ENCODE assay signal across 9 mouse cellular contexts in genomic region chr4:138972139-138972826, GRCm38 (mm10). TPM values are rescaled to one million over a fixed set of nuclear protein-coding genes. Genes with fewer than 3 reads are reported as not detected.
A peak's percentile ranks its signal among the peaks of the same experiment; 100 is the strongest.
DNase-seq lines count a peak whose midpoint lies in the region; ATAC-seq and TF ChIP-seq lines count a peak whose summit lies in the region.
"Had no signal": no experiment of that assay in that cellular context is flagged by ENCODE, and none has a peak within 500 bp of the region (broad histone marks: within the 10 kb centered on the region; RNA-seq: fewer than 3 reads in every experiment).

No protein-coding gene starts in this region.

- 0 out of 2 replicates have a peak, but pooled peaks cover 9% of the 10 kb centered on the region for H3K27me3 ChIP-seq in embryonic facial prominence, embryonic 10.5 days (replicated peaks; ENCODE audit: low read depth, poor library complexity, severe bottlenecking)
- H3K27me3 ChIP-seq in kidney, adult 2 months (replicated peaks; ENCODE audit: control insufficient read depth, insufficient read depth, low read length), result no peaks in the 10 kb centered on the region
- no peaks in the 10 kb centered on the region for H3K27me3 ChIP-seq in liver, embryonic 15.5 days
- H3K27me3 ChIP-seq in neural tube, embryonic 11.5 days (ENCODE audit: control insufficient read depth, insufficient read depth, low read length), result no peaks in the 10 kb centered on the region

- peaks cover 22% of the 10 kb centered on the region for H3K4me1 ChIP-seq in embryonic facial prominence, embryonic 10.5 days
- peaks cover 38% of the 10 kb centered on the region for H3K4me1 ChIP-seq in kidney, adult 2 months (ENCODE audit: control insufficient read depth, insufficient read depth, low read length)
- H3K4me1 ChIP-seq in liver, embryonic 15.5 days (replicated peaks), result peaks cover 49% of the 10 kb centered on the region
- H3K4me1 ChIP-seq in neural tube, embryonic 11.5 days (ENCODE audit: control insufficient read depth, insufficient read depth, low read length), result peaks cover 5% of the 10 kb centered on the region

- peak overlapping the region; percentile 79 for H3K9ac ChIP-seq in liver, embryonic 15.5 days
- H3K9ac ChIP-seq in neural tube, embryonic 11.5 days (ENCODE audit: low read length), result peak overlapping the region; percentile 69

- H3K36me3 ChIP-seq in embryonic facial prominence, embryonic 10.5 days (replicated peaks), result no peaks in the 10 kb centered on the region
- H3K36me3 ChIP-seq in kidney, adult 2 months (ENCODE audit: control insufficient read depth, insufficient read depth, low read length), result no peaks in the 10 kb centered on the region
- H3K36me3 ChIP-seq in liver, embryonic 15.5 days (replicated peaks), result no peaks in the 10 kb centered on the region
- no peaks in the 10 kb centered on the region for H3K36me3 ChIP-seq in neural tube, embryonic 11.5 days (ENCODE audit: control insufficient read depth, insufficient read depth, low read length)

- 21% methylated on average over 20 of the region's 20 CpGs for WGBS in embryonic facial prominence, embryonic 10.5 days
- WGBS in kidney, adult 2 months, result 8% methylated on average over 20 of the region's 20 CpGs
- WGBS in liver, embryonic 15.5 days (ENCODE audit: insufficient replicate concordance), result 13% methylated on average over 20 of the region's 20 CpGs
- 23% methylated on average over 20 of the region's 20 CpGs for WGBS in neural tube, embryonic 11.5 days

- H3K27ac ChIP-seq in embryonic facial prominence, embryonic 10.5 days (replicated peaks), result peak overlapping the region; percentile 90
- H3K27ac ChIP-seq in kidney, adult 2 months (ENCODE audit: insufficient read depth, low read depth, low read length), result peak overlapping the region; percentile 99
- H3K27ac ChIP-seq in liver, embryonic 15.5 days (replicated peaks), result peak overlapping the region; percentile 90
- no peak overlapping the region for H3K27ac ChIP-seq in neural tube, embryonic 11.5 days (ENCODE audit: low read depth, low read length)

- peak; percentile 78 for DNase-seq in 3134 (ENCODE audit: extremely low read depth, insufficient read length, low spot score)
- peak; percentile 84 for DNase-seq in Muller cell, postnatal 12 days (ENCODE audit: inconsistent ontology term)
- DNase-seq in embryonic facial prominence, embryonic 10.5 days (ENCODE audit: low spot score), result peak; percentile 60
- peak; percentile 82 for DNase-seq in heart, adult 8-10 months (ENCODE audit: low spot score)
- DNase-seq in kidney, adult 2 months, result peak; percentile 90
- peak; percentile 38 for DNase-seq in neural tube, embryonic 11.5 days (ENCODE audit: low spot score)
- peak; percentile 13 to 17 for DNase-seq in thymus, postnatal 10 days (ENCODE audit: low spot score in 2 of 2)

- peak; percentile 13; the same call in 1 of the 2 replicates for ATAC-seq in liver, embryonic 15.5 days (ENCODE audit: insufficient read depth)
- ATAC-seq in neural tube, embryonic 11.5 days (ENCODE audit: insufficient read depth, low FRiP score, low TSS enrichment), result no peak

- H3K9me3 ChIP-seq in embryonic facial prominence, embryonic 10.5 days, result no peaks in the 10 kb centered on the region
- H3K9me3 ChIP-seq in liver, embryonic 15.5 days (replicated peaks), result no peaks in the 10 kb centered on the region
- no peaks in the 10 kb centered on the region for H3K9me3 ChIP-seq in neural tube, embryonic 11.5 days (ENCODE audit: control insufficient read depth, low read length)

- TF ChIP-seq CTCF in kidney, adult 2 months (conservative IDR thresholded peaks at IDR 0.05; ENCODE audit: insufficient read depth, insufficient read length, low read depth, low read length), result peak; percentile 29; the same call in 1 of the 2 replicates

- peak; percentile 80 for TF ChIP-seq POLR2A in kidney, adult 2 months (IDR thresholded peaks at IDR 0.05; ENCODE audit: low read depth, low read length)

- H3K4me2 ChIP-seq in liver, embryonic 15.5 days, result peak overlapping the region; percentile 96
- H3K4me2 ChIP-seq in neural tube, embryonic 11.5 days (ENCODE audit: low read depth), result peak overlapping the region; percentile 87

- H3K4me3 ChIP-seq in embryonic facial prominence, embryonic 10.5 days, result peak overlapping the region; percentile 69
- H3K4me3 ChIP-seq in kidney, adult 2 months (ENCODE audit: insufficient read depth, low read depth, low read length), result peak overlapping the region; percentile 73
- peak overlapping the region; percentile 75 for H3K4me3 ChIP-seq in liver, embryonic 15.5 days (replicated peaks)
- H3K4me3 ChIP-seq in neural tube, embryonic 11.5 days (ENCODE audit: low read depth, low read length), result peak overlapping the region; percentile 54

RNA-seq across cellular contexts. Expression of gene Tmco4, which starts 0.4 kb away (rescaled TPM):
- polyA plus RNA-seq in embryonic facial prominence, embryonic 10.5 days (2016; fragmentation: Nextera tagmentation; extraction: Ambion mirVana), result 1.1 and 1.6 TPM in 2 replicates
- 10 to 100 TPM in 3 of 4 experiments, 1 to 10 TPM in 1; 9.9 to 13.6 (median 11.7) TPM for total RNA-seq in heart, adult 8-10 months (2022)
- polyA plus RNA-seq in kidney, adult 2 months (2012; rRNA removed), result 19.6 and 22.4 TPM in 2 replicates
- polyA plus RNA-seq in liver, embryonic 15.5 days (2015; fragmentation: Nextera tagmentation; extraction: Ambion mirVana), result 2.9 and 3.8 TPM in 2 replicates
- polyA plus RNA-seq in neural tube, embryonic 11.5 days (2014; fragmentation: Nextera tagmentation; extraction: Ambion mirVana), result 0.78 and 1.7 TPM in 2 replicates

RNA-seq across cellular contexts. Expression of gene Rnf186, which starts 5.4 kb away (rescaled TPM):
- not detected in 2 replicates for polyA plus RNA-seq in embryonic facial prominence, embryonic 10.5 days (2016; fragmentation: Nextera tagmentation; extraction: Ambion mirVana)
- total RNA-seq in heart, adult 8-10 months (2022), result under 1 TPM in 1 of 4 experiments, not detected in 3; 0.23 TPM
- 126 and 171 TPM in 2 replicates for polyA plus RNA-seq in kidney, adult 2 months (2012; rRNA removed)
- 0.33 and 0.82 TPM in 2 replicates for polyA plus RNA-seq in liver, embryonic 15.5 days (2015; fragmentation: Nextera tagmentation; extraction: Ambion mirVana)
- polyA plus RNA-seq in neural tube, embryonic 11.5 days (2014; fragmentation: Nextera tagmentation; extraction: Ambion mirVana), result not detected in 2 replicates
- polyA plus RNA-seq: frontal cortex, adult 2 months had no signal

RNA-seq across cellular contexts. Expression of gene Otud3, which starts 58.5 kb away (rescaled TPM):
- 3.8 and 4.9 TPM in 2 replicates for polyA plus RNA-seq in embryonic facial prominence, embryonic 10.5 days (2016; fragmentation: Nextera tagmentation; extraction: Ambion mirVana)
- total RNA-seq in heart, adult 8-10 months (2022), result 10 to 100 TPM in 1 of 4 experiments, 1 to 10 TPM in 3; 9.6 to 14.6 (median 9.9) TPM
- polyA plus RNA-seq in kidney, adult 2 months (2012; rRNA removed), result 8.3 and 8.4 TPM in 2 replicates
- polyA plus RNA-seq in liver, embryonic 15.5 days (2015; fragmentation: Nextera tagmentation; extraction: Ambion mirVana), result 1.4 and 1.6 TPM in 2 replicates
- polyA plus RNA-seq in neural tube, embryonic 11.5 days (2014; fragmentation: Nextera tagmentation; extraction: Ambion mirVana), result 2.8 and 3.3 TPM in 2 replicates

Comparison
In these comparisons a context has a peak if more than half of its experiments do, and no peak if none do; other contexts are left out.
1. DNase-seq: peak in every context shown above with its lines; median percentile 90 in kidney, adult 2 months; 84 in Muller cell, postnatal 12 days; 82 in heart, adult 8-10 months; 78 in 3134; 60 in embryonic facial prominence, embryonic 10.5 days; 38 in neural tube, embryonic 11.5 days; 15 in thymus, postnatal 10 days.
2. RNA of gene Rnf186, which starts 5.4 kb away (polyA plus RNA-seq): 126 to 171 TPM in kidney, adult 2 months; 0.33 to 0.82 TPM in liver, embryonic 15.5 days, not detected in embryonic facial prominence, embryonic 10.5 days and not detected in neural tube, embryonic 11.5 days; every median in the first group is over 10 times any median in the second.
3. Peak in every context shown above with its lines, with median percentiles within 50 percentile points of each other: H3K4me3 ChIP-seq.